Mouse (Mus musculus) embryonic fibroblast, embryonic 13.5 days (primary cell): ENCODE measurements around the gene Apol9b. TPM values are rescaled to one million over a fixed set of nuclear protein-coding genes. Genes with fewer than 3 reads are reported as not detected.
"Not testable (repeated sequence)": the region's sequence is repeated elsewhere in the genome, so short reads cannot be mapped to it uniquely, and the experiment has no call there.

Experiments used
- H3K27ac ChIP-seq: 2 replicates; pipeline ENCODE4 v1.5.1; 2012; ENCODE audit warnings: low read length, control low read depth, inconsistent platforms; ENCODE audit not compliant: insufficient read depth
- H3K4me1 ChIP-seq: 2 replicates; pipeline ENCODE4 v1.6.1; 2011; ENCODE audit warnings: low read length; ENCODE audit not compliant: control insufficient read depth, insufficient read depth
- H3K4me3 ChIP-seq: 2 replicates; pipeline ENCODE4 v1.5.1; 2011; ENCODE audit warnings: mild to moderate bottlenecking, control low read depth, low read length; ENCODE audit not compliant: insufficient read depth
- CTCF ChIP-seq: IDR thresholded peaks from 2 replicates; pipeline ENCODE4 v1.5.1; 2011; ENCODE audit warnings: mild to moderate bottlenecking, control low read depth, low read length, moderate library complexity, borderline replicate concordance; ENCODE audit not compliant: insufficient read depth
- polyA plus RNA-seq: library from polyadenylated mRNA; stranded (reverse); fragments of >200 nt; gene quantifications from 2 replicates; pipeline ENCODE4 v1.2.4, GENCODE M21; 2011; ENCODE audit warnings: low read depth; ENCODE audit not compliant: missing spikeins, insufficient read length

The Apol9b gene
- polyA plus RNA-seq, result 0.46 and 1.3 TPM in 2 replicates

DNA sequence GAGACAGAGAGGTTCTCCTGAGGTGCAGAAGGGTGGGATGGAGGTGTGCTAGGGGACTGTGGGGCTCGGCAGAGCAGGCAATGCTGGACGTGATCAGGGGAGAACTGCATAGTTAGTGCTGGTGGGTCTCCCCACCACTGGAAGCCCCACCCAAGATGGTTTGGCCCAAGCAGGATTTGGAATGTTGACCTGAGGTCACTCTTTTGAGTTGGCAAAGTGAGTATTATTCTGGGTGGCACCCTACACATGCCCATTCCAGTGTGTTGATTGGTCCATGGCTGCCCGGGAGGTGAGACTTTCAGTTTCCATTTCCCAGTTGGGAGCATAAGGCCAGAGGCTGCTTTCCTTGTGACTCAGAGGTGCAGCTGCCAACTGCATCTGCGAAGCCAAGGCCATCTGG lies at the start of gene Apol9b:
Gene Apol9b, plus strand, starts transcription at position 301 of the 400 bp plus-strand sequence.
- H3K27ac ChIP-seq, H3K4me1 ChIP-seq, H3K4me3 ChIP-seq: not testable (repeated sequence)

DNA sequence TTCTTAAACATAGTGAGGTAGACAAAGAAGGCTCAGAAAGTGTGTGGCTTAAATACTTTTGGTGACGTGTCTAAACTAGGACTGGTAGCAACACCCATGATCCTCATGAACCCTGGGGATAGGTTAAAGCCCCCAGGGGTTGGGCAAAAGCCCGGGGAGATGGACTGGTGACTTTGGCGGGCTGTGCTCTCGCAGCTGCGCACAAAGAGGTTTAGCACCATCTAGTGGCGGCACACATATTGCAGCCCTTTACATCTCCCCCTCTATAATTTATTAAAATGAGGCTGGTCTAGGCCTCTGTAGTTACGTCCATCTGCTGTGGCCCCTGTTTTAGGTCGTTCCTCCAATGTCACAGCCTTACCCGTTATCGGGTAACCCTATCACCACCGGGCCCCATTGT lies 44.9 kb upstream of the Apol9b start:
- H3K4me3 ChIP-seq, H3K4me1 ChIP-seq, H3K27ac ChIP-seq: not testable (repeated sequence)

DNA sequence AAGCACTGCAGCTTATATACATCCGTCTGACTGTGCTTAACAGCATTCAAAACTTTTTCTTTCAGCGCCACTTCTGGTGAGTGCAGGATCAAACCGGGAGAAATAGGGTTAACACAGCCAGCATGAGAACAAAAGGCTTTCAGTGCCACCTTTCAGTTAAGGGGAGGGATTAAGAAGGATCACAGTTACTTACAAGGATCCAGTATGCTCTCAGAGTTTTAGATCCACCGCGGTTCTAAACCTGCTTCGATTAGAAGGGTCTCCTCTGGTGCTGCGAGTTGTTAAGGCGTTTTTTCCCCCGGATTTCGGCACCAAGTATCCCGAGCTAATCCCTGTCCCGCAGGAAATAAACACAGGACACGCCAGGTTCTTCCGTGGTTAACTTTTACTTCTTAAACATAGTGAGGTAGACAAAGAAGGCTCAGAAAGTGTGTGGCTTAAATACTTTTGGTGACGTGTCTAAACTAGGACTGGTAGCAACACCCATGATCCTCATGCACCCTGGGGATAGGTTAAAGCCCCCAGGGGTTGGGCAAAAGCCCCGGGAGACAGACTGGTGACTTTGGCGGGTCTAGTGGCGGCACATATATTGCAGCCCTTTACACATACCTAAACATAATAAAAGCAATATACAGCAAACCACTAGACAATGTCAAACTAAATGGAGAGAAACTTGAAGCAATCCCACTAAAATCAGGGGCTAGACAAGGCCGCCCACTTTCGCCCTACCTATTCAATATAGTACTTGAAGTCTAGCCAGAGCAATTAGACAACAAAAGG lies 37.1 kb upstream of the Apol9b start:
- not testable (repeated sequence) for H3K4me3 ChIP-seq

DNA sequence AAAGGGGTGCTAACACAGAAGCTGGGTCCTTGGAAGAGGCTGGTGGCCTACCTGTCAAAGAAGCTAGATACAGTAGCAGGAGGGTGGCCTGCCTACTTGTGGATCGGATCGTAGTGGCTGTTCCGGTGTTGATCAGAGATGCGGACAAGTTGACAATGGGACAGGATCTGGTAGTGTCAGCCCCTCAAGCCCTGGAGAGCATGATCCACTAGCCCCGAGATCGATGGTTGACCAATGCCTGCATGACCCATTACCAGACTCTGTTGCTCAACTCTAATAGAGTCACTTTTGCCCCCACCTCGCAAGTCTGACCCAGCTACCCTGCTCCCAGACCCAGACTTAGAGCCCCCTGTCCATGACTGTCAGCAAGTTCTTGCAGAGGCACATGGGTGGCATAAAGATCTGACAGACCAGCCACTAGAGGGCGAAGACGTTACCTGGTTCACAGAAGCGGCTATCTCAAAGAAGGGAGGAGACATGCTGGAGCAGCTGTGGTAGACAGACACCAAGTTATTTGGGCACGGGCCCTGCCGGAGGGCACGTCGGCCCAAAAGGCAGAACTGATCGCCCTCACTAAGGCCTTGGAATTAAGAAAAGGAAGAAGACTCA lies 34.0 kb upstream of the Apol9b start:
- not testable (repeated sequence) for H3K4me3 ChIP-seq, H3K27ac ChIP-seq, H3K4me1 ChIP-seq
- TF ChIP-seq CTCF, result peak; percentile 34; the same call in 1 of the 2 replicates

More for the DNA sequence above, 37.1 kb upstream of the Apol9b start:
- H3K4me1 ChIP-seq, H3K27ac ChIP-seq: not testable (repeated sequence)

GRCm38 (mm10) chr15:77698656-77699055 lies 30.2 kb upstream of the Apol9b start, which contains the start of gene Apol7e:
Gene Apol7e, plus strand, starts transcription at chr15:77698857.
- not testable (repeated sequence) for H3K27ac ChIP-seq, H3K4me1 ChIP-seq, H3K4me3 ChIP-seq

DNA sequence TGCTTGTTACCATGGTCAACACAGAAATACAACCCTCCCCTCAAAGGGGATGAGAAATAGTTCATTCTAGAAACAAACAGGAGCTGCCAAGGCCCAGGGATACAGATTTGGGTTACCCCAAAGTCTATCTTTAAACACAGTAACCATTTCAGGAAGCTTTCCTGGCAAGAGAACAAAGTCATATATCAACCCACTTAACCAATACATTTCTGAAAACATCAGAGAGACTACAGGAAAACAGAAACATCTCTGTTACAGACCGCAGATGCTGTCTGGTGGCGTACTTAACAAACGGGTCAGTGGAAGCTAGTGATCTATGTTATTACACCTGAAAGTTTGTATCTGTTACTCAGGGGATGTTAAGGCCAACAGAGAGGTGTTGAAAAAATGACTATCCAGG lies 23.5 kb upstream of the Apol9b start:
- H3K4me3 ChIP-seq, result not testable (repeated sequence)

GRCm38 (mm10) chr15:77708936-77709335 lies 19.9 kb upstream of the Apol9b start:
- not testable (repeated sequence) for H3K4me3 ChIP-seq, H3K27ac ChIP-seq, H3K4me1 ChIP-seq

More for the DNA sequence above, 23.5 kb upstream of the Apol9b start:
- H3K27ac ChIP-seq, H3K4me1 ChIP-seq: not testable (repeated sequence)

DNA sequence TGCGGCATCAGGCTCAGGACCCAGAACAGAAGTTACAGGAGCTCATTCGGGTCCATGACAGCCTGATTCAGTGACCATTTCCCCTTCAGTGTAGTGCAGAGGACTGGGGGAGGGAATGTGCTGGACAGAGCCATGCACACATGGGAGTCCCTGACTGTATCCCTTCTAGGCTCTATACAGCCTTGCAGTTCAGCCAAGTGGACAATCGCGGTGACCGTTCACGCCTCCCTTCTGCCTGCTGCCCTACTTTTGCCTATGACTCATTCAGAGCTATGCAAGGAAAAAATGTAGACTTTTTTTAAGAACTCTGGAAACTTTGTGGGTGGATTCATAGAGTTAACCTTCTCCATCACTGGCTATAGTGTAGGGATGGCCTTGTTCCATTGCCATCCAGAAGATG lies 10.6 kb upstream of the Apol9b start:
- not testable (repeated sequence) for H3K27ac ChIP-seq, H3K4me3 ChIP-seq, H3K4me1 ChIP-seq

DNA sequence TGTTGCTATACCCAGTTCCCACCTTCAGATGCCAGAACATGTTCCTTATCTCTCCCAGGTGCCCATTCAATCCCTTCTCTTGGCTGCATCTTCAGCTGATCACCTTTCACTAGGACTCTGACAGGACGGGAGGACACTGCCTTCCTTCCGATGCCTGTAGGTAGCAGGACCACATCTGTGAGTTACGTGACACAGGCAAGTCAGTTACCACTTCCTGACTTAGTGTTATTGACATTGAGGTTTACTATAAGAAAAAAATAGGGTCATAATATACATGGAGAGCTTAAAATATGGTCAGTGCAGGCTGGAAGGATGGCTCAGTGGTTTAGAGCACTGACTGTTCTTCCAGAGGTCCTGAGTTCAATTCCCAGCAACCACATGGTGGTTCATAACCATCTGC lies 7.3 kb upstream of the Apol9b start:
- not testable (repeated sequence) for H3K27ac ChIP-seq, H3K4me3 ChIP-seq, H3K4me1 ChIP-seq

DNA sequence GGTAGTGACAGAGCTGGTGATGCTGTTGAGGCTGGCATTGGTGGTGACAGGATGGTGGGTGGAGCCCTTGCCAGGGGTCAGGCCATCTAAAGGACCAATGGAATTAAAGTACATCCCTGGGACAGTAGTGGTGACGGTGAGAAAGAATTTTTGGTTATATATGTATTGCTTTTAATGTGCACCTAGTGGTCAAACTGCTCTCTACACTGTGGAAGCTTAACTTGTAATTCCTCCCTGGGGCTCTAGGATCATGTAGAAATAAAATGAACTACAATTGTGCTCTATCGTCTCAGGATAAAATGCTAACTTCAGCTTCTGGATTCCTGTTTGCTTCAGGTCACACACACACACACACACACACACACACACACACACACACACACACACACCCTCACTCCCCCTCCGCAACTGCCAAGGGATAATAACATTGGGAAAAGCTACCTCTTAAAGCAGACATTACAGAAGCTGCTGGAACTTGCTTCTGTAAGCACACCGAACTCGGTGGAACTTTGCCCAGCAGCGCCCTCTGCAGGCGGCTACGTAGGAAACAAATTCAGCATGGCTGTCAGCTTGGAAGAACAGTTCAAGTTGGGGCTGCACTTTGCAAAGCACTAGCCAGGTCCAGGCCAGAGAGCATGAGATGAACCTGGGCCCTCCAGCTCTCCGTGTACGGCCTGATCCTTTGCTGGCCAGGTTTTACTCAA lies 4.5 kb upstream of the Apol9b start:
- H3K4me1 ChIP-seq, H3K4me3 ChIP-seq, H3K27ac ChIP-seq: not testable (repeated sequence)

DNA sequence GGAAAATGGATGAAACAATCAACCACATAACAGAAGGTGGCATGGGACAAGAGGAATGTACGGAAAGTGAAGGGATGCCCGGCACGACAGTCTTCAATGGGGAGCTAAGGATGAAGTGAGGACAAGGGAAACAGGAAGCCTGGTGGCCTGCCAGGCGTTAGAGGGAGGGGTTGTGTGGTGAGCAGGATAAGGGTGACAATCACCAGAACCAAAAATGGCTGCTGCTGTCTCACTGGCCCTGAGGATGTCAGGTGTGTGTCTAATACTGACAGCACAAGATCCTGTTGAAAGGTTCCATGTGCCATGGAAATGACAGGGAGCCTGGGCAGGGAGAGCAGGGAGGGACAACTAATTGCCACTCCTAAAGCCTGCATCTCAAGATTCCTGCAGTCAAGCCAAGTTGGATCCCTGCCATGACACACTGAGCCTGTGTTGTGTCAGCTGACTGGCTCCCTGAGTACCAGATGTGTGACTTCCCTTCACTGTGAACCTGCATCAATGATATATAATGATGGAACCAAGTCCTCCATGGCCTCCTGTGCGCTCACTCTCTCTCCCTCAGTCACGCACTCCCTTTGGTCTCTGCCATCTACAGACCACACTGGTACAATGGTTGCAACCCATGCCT lies 3.3 kb upstream of the Apol9b start:
- not testable (repeated sequence) for H3K4me3 ChIP-seq, H3K27ac ChIP-seq, H3K4me1 ChIP-seq
